Mouse (Mus musculus): ENCODE data around the gene Serpina3n.

GRCm38 (mm10) chr12:104443716-104444115 lies 37.2 kb downstream of the Serpina3n start:
- no peak for TF ChIP-seq MAX (IDR thresholded peaks at IDR 0.05; ENCODE audit: low read length)
- no peak for TF ChIP-seq POLR2A (IDR thresholded peaks at IDR 0.05; ENCODE audit: low read depth, low read length)
- TF ChIP-seq USF1 (IDR thresholded peaks at IDR 0.05; ENCODE audit: low read depth, low read length): peak; percentile 22; the same call in 1 of the 2 replicates
- TF ChIP-seq CTCF (conservative IDR thresholded peaks at IDR 0.05 in 1 of 2, IDR thresholded peaks at IDR 0.05 in 1 of 2; ENCODE audit: low read depth in 2 of 2, low read length in 2 of 2): no peak
- no peak for TF ChIP-seq EP300 (IDR thresholded peaks at IDR 0.05; ENCODE audit: low read length)
- TF ChIP-seq RCOR1 (conservative IDR thresholded peaks at IDR 0.05; ENCODE audit: low read depth, low read length): no peak
- TF ChIP-seq USF2 (conservative IDR thresholded peaks at IDR 0.05; ENCODE audit: low read depth, low read length): no peak; the same call in 1 of the 2 replicates
- no peak for TF ChIP-seq ZMIZ1 (IDR thresholded peaks at IDR 0.05; ENCODE audit: low read depth, low read length)
- TF ChIP-seq HCFC1 (IDR thresholded peaks at IDR 0.05; ENCODE audit: low read depth, low read length): no peak
- TF ChIP-seq ELF1 (IDR thresholded peaks at IDR 0.05; ENCODE audit: low read depth, low read length): no peak
